Mouse (Mus musculus): ENCODE measurements at regions not wholly inside any gene's neighbourhood (a gene's known extent, or its start where the extent isn't known, plus 50 kb on each side); places are given as distances from the start of the nearest gene placed in this dataset.

GRCm38 (mm10) chr4:55972235-55972819 lies 440.1 kb upstream of the Klf4 start:
- ATAC-seq (ENCODE audit: poor library complexity, severe bottlenecking), result no peak

- ATAC-seq (ENCODE audit: poor library complexity, severe bottlenecking), result peak; percentile 80
Observed at GRCm38 (mm10) chr4:55960063-55960462, 427.8 kb upstream of the Klf4 start.

- ATAC-seq (ENCODE audit: poor library complexity, severe bottlenecking), result peak; percentile 57
Observed at GRCm38 (mm10) chr4:55953701-55954100, 421.4 kb upstream of the Klf4 start.

- no peak for ATAC-seq (ENCODE audit: poor library complexity, severe bottlenecking)
Observed at GRCm38 (mm10) chr4:55952220-55952619, 420.0 kb upstream of the Klf4 start.

- ATAC-seq (ENCODE audit: poor library complexity, severe bottlenecking), result no peak
Observed at GRCm38 (mm10) chr4:55941423-55941822, 409.2 kb upstream of the Klf4 start.

GRCm38 (mm10) chr4:55938383-55938782 lies 406.1 kb upstream of the Klf4 start:
- 0 out of 2 replicates have a peak, but pooled peaks have one; percentile 40 for ATAC-seq (ENCODE audit: poor library complexity, severe bottlenecking)

- ATAC-seq (ENCODE audit: poor library complexity, severe bottlenecking), result no peak
Observed at GRCm38 (mm10) chr4:55937833-55938232, 405.6 kb upstream of the Klf4 start.

GRCm38 (mm10) chr4:55929141-55929782 lies 397.0 kb upstream of the Klf4 start:
- no peak for ATAC-seq (ENCODE audit: poor library complexity, severe bottlenecking)

GRCm38 (mm10) chr4:55928670-55929069 lies 396.4 kb upstream of the Klf4 start:
- ATAC-seq (ENCODE audit: poor library complexity, severe bottlenecking), result no peak

GRCm38 (mm10) chr4:55928196-55928595 lies 395.9 kb upstream of the Klf4 start:
- no peak for ATAC-seq (ENCODE audit: poor library complexity, severe bottlenecking)

- ATAC-seq (ENCODE audit: poor library complexity, severe bottlenecking), result no peak
Observed at GRCm38 (mm10) chr4:55927391-55927790, 395.1 kb upstream of the Klf4 start.

- ATAC-seq (ENCODE audit: poor library complexity, severe bottlenecking), result peak; percentile 68
Observed at GRCm38 (mm10) chr4:55924974-55925373, 392.7 kb upstream of the Klf4 start.

- no peak for ATAC-seq (ENCODE audit: poor library complexity, severe bottlenecking)
Observed at GRCm38 (mm10) chr4:55921217-55921616, 389.0 kb upstream of the Klf4 start.

- ATAC-seq (ENCODE audit: poor library complexity, severe bottlenecking), result no peak
Observed at GRCm38 (mm10) chr4:55894116-55894885, 362.0 kb upstream of the Klf4 start.

- ATAC-seq (ENCODE audit: poor library complexity, severe bottlenecking), result no peak
Observed at GRCm38 (mm10) chr4:55891656-55892055, 359.4 kb upstream of the Klf4 start.

- ATAC-seq (ENCODE audit: poor library complexity, severe bottlenecking), result no peak
Observed at GRCm38 (mm10) chr4:55887581-55887980, 355.3 kb upstream of the Klf4 start.

- peak; percentile 56 for ATAC-seq (ENCODE audit: poor library complexity, severe bottlenecking)
Observed at GRCm38 (mm10) chr4:55882541-55882940, 350.3 kb upstream of the Klf4 start.

GRCm38 (mm10) chr4:55875304-55875703 lies 343.0 kb upstream of the Klf4 start:
- no peak for ATAC-seq (ENCODE audit: poor library complexity, severe bottlenecking)

GRCm38 (mm10) chr4:55874875-55875274 lies 342.6 kb upstream of the Klf4 start:
- ATAC-seq (ENCODE audit: poor library complexity, severe bottlenecking), result no peak

- no peak for ATAC-seq (ENCODE audit: poor library complexity, severe bottlenecking)
Observed at GRCm38 (mm10) chr4:55874276-55874675, 342.0 kb upstream of the Klf4 start.

GRCm38 (mm10) chr4:55860055-55860454 lies 327.8 kb upstream of the Klf4 start:
- ATAC-seq (ENCODE audit: poor library complexity, severe bottlenecking), result peak; percentile 81

- no peak for ATAC-seq (ENCODE audit: poor library complexity, severe bottlenecking)
Observed at GRCm38 (mm10) chr4:55859211-55859761, 327.0 kb upstream of the Klf4 start.

Measured in megakaryocyte, adult 5-6 weeks (primary cell).